Mouse (Mus musculus) heart, postnatal 0 days (tissue): ENCODE measurements at regions not wholly inside any gene's neighbourhood (a gene's known extent, or its start where the extent isn't known, plus 50 kb on each side); places are given as distances from the start of the nearest gene placed in this dataset.

Experiments used
- ATAC-seq: fragments of 200-750 bp; cut with Nextera tagmentation; 2 replicates; pipeline ENCODE4 v1.8.0; 2017; ENCODE audit warnings: low read depth, moderate number of reproducible peaks, moderate library complexity; ENCODE audit not compliant: insufficient read depth
- DNase-seq: peaks from one replicate; pipeline ENCODE4 v3.0.0-alpha.2; 2016; ENCODE audit warnings: low spot score
- H3K27ac ChIP-seq: fragments of 300-500 bp; sonication (generic); 2 replicates; pipeline ENCODE4 v1.5.1; 2014; ENCODE audit warnings: low read depth, mild to moderate bottlenecking
- H3K27me3 ChIP-seq: fragments of 300-500 bp; sonication (generic); 2 replicates; pipeline ENCODE4 v1.6.1; 2014; ENCODE audit warnings: low read length, mixed read lengths; ENCODE audit not compliant: control insufficient read depth, insufficient read depth
- H3K36me3 ChIP-seq: fragments of 300-500 bp; sonication (generic); replicated peaks from 2 replicates; pipeline ENCODE4 v1.6.1; 2014; ENCODE audit warnings: low read length, mixed read lengths; ENCODE audit not compliant: control insufficient read depth, insufficient read depth
- H3K4me1 ChIP-seq: fragments of 300-500 bp; sonication (generic); 2 replicates; pipeline ENCODE4 v1.6.1; 2014; ENCODE audit warnings: antibody characterized with exemption; ENCODE audit not compliant: control insufficient read depth, insufficient read depth
- H3K4me2 ChIP-seq: fragments of 300-500 bp; sonication (generic); 2 replicates; pipeline ENCODE4 v1.6.1; 2014; ENCODE audit warnings: low read depth, mild to moderate bottlenecking, low read length, moderate library complexity
- H3K4me3 ChIP-seq: fragments of 300-500 bp; sonication (generic); 2 replicates; pipeline ENCODE4 v1.5.1; 2014; ENCODE audit warnings: low read depth, low read length
- H3K9ac ChIP-seq: fragments of 300-500 bp; sonication (generic); replicated peaks from 2 replicates; pipeline ENCODE4 v1.6.1; 2014; ENCODE audit warnings: low read depth, low read length, mixed read lengths
- H3K9me3 ChIP-seq: fragments of 300-500 bp; sonication (generic); replicated peaks from 2 replicates; pipeline ENCODE4 v1.6.1; 2016; ENCODE audit warnings: low read length; ENCODE audit not compliant: control insufficient read depth
- CTCF ChIP-seq: IDR thresholded peaks from 2 replicates; pipeline ENCODE4 v1.5.1; 2016; ENCODE audit warnings: antibody characterized with exemption, control low read depth, low read depth
- EP300 ChIP-seq: IDR thresholded peaks from 2 replicates; pipeline ENCODE4 v1.6.1; 2016; ENCODE audit warnings: antibody characterized with exemption, low read depth
- WGBS: fragments of 180-500 bp; shearing (Covaris S2); extraction: QIAGEN DNeasy Blood & Tissue Kit; methylation state at CpG from one replicate; pipeline ENCODE4 v1.1.7; 2014; 5-methylcytosine and 5-hydroxymethylcytosine counted together

- H3K36me3 ChIP-seq: no peaks in the 10 kb centered on the region
- no peak overlapping the region for H3K4me2 ChIP-seq
- no peaks in the 10 kb centered on the region for H3K9me3 ChIP-seq
- H3K9ac ChIP-seq: no peak overlapping the region
- no peaks in the 10 kb centered on the region for H3K27me3 ChIP-seq
- no peak for DNase-seq
- peaks cover 13% of the 10 kb centered on the region for H3K4me1 ChIP-seq
- H3K27ac ChIP-seq: no peak overlapping the region
- WGBS: 41% methylated on average over 5 of the region's 5 CpGs
- no peak overlapping the region for H3K4me3 ChIP-seq
- no peak for ATAC-seq
- TF ChIP-seq CTCF (no peak), EP300 (no peak)
Observed at GRCm38 (mm10) chr8:49312816-49313215, 469.1 kb upstream of the Tenm3 start.

GRCm38 (mm10) chr8:49282401-49282800 lies 438.6 kb upstream of the Tenm3 start:
- WGBS: 60% methylated on average over 4 of the region's 4 CpGs
- ATAC-seq (no peak), DNase-seq (no peak)
- H3K4me3 ChIP-seq: no peak overlapping the region
- H3K36me3 ChIP-seq: no peaks in the 10 kb centered on the region
- no peaks in the 10 kb centered on the region for H3K27me3 ChIP-seq
- no peak overlapping the region for H3K9ac ChIP-seq
- no peaks in the 10 kb centered on the region for H3K4me1 ChIP-seq
- no peak overlapping the region for H3K27ac ChIP-seq
- no peaks in the 10 kb centered on the region for H3K9me3 ChIP-seq
- TF ChIP-seq CTCF: no peak
- TF ChIP-seq EP300: no peak
- H3K4me2 ChIP-seq: no peak overlapping the region

- Histone ChIP-seq H3K27ac (no peak overlapping the region), H3K4me1 (no peaks in the 10 kb centered on the region), H3K9me3 (no peaks in the 10 kb centered on the region), H3K4me2 (no peak overlapping the region), H3K27me3 (no peaks in the 10 kb centered on the region), H3K36me3 (no peaks in the 10 kb centered on the region), H3K9ac (no peak overlapping the region), H3K4me3 (no peak overlapping the region)
- DNase-seq (no peak), ATAC-seq (no peak)
- WGBS: 74% methylated on average over 5 of the region's 5 CpGs
- TF ChIP-seq CTCF (no peak), EP300 (no peak)
Observed at GRCm38 (mm10) chr8:49281254-49281653, 437.5 kb upstream of the Tenm3 start.

- Histone ChIP-seq H3K27me3 (no peaks in the 10 kb centered on the region), H3K9me3 (no peaks in the 10 kb centered on the region), H3K4me1 (no peaks in the 10 kb centered on the region; the same call in 1 of the 2 replicates), H3K4me2 (no peak overlapping the region), H3K36me3 (no peaks in the 10 kb centered on the region), H3K27ac (no peak overlapping the region), H3K4me3 (no peak overlapping the region), H3K9ac (no peak overlapping the region)
- TF ChIP-seq CTCF: no peak
- no peak for TF ChIP-seq EP300
- 85% methylated on average over 4 of the region's 4 CpGs for WGBS
- ATAC-seq (no peak), DNase-seq (no peak)
Observed at GRCm38 (mm10) chr8:49274031-49274430, 430.3 kb upstream of the Tenm3 start.

GRCm38 (mm10) chr8:49273109-49273508 lies 429.4 kb upstream of the Tenm3 start:
- ATAC-seq (no peak), DNase-seq (no peak)
- H3K27ac ChIP-seq: no peak overlapping the region
- no peaks in the 10 kb centered on the region; the same call in 1 of the 2 replicates for H3K4me1 ChIP-seq
- no peaks in the 10 kb centered on the region for H3K9me3 ChIP-seq
- H3K9ac ChIP-seq: no peak overlapping the region
- H3K4me2 ChIP-seq: no peak overlapping the region
- no peaks in the 10 kb centered on the region for H3K36me3 ChIP-seq
- TF ChIP-seq EP300 (no peak), CTCF (no peak)
- WGBS: 93% methylated on average over 1 of the region's 1 CpGs
- H3K4me3 ChIP-seq: no peak overlapping the region
- no peaks in the 10 kb centered on the region for H3K27me3 ChIP-seq

- DNase-seq (no peak), ATAC-seq (no peak)
- Histone ChIP-seq H3K9me3 (no peaks in the 10 kb centered on the region), H3K9ac (no peak overlapping the region), H3K27ac (no peak overlapping the region), H3K4me1 (no peaks in the 10 kb centered on the region), H3K4me3 (no peak overlapping the region), H3K27me3 (no peaks in the 10 kb centered on the region), H3K36me3 (no peaks in the 10 kb centered on the region), H3K4me2 (no peak overlapping the region)
- WGBS: 56% methylated on average over 6 of the region's 6 CpGs
- TF ChIP-seq EP300 (no peak), CTCF (no peak)
Observed at GRCm38 (mm10) chr8:49263416-49263815, 419.7 kb upstream of the Tenm3 start.
